Mouse (Mus musculus) E14TG2a.4 (cell line): Measurements from ENCODE around the gene Fgf15.

Experiments
- CTCF ChIP-seq: conservative IDR thresholded peaks from 2 replicates; pipeline ENCODE4 v1.5.1; 2014; ENCODE audit warnings: low read length
- POU5F1 ChIP-seq: IDR thresholded peaks from 2 replicates; pipeline ENCODE4 v1.6.1; 2014; ENCODE audit warnings: low read length, borderline replicate concordance

DNA sequence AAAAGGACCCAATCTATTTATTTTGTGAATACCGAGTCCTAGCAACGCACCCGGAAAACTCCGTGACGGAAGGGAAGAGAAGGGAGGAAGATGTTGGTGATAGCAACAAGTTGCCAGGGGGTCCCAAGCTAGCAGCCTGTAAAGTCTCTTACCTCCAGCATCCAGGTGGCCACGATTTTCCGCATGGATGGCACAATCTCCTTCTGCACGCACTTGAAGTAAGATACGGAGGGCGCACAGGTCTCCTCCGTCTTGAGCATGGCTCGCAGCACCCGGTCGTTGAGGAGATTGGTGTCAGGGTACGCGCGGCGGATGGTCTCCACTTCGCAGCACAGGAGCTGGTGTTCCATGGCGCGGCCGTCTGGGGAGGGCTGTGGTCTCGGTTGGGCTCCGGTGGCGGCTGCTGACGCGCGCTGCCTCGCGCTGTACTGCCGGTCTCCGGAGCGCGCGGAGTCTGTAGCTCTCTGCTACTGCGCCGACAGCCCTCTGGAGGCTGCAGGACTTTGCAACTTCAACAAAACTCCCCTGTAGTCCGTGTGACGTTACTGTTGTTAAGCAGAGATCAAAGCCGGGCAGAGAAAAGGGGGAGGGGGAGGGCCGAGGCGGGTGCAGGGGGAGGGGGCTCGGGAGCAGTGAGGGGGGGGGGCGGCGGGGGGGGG is 43.1 kb downstream of the Fgf15 start, which contains the start of gene Ccnd1:
- TF ChIP-seq CTCF = no peak
- no peak for TF ChIP-seq POU5F1
